Mouse (Mus musculus): ENCODE measurements at regions not wholly inside any gene's neighbourhood (a gene's known extent, or its start where the extent isn't known, plus 50 kb on each side); places are given as distances from the start of the nearest gene placed in this dataset.

DNA sequence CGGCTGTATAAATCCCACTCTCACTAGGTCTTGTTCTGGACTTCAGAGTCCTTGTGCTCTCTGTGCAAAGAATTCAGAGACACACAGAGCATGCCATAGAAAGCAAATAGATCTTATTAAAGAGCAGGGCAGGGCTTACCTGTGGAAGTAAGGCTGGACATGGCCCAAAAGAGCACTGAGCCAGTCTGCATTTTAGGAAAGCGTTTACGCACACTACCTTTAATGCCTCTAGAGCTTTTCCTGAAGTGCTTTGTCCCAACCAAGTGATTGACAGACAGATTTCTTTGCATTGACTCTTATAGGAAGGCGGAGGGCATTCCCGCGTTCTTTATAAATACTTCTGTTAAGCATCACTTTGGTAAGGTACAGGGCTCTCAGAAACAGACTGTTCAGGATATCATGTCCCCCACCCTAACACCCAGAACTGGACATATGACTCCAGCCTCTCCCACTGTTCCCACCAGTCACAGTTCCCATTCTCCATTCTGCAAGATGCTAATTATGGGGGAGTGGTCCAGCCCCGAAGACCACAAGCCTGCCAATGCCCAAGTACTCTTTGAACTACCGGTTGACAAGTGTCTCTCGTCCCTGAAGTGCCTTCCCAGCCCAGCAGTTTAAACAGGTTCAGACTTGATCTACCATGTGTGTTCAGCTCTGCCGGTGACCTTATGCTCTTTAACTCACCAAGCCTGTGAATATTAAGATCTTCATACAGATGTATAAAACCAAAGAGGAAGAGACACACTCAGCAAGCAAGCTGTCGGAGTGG lies 369.7 kb downstream of the Etnk1 start:
- DNase-seq (ENCODE audit: low spot score), result no peak

DNA sequence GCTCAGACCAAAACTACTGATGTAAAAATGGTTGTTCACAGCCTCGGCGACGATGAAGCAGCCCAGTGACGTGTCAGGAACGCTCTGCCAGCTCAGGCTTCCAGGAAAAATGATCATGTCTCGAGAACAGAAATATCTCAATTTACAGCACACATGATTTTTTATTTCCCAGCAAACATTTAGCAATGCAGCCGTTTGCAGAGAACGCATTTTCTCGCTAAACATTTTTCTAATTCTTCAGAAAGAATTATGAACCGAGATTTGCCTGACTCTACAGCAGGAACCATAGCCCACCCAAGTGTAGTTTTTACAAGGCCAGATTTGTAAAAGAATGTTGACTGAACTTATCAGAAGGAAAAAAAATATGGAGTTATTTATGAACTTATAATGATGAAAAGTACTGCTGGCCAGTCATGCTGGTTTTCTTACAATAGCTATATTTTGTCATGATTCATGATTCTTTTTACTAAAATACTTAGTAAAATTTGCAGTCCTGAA lies 380.4 kb downstream of the Etnk1 start:
- no peak for DNase-seq (ENCODE audit: low spot score)

DNA sequence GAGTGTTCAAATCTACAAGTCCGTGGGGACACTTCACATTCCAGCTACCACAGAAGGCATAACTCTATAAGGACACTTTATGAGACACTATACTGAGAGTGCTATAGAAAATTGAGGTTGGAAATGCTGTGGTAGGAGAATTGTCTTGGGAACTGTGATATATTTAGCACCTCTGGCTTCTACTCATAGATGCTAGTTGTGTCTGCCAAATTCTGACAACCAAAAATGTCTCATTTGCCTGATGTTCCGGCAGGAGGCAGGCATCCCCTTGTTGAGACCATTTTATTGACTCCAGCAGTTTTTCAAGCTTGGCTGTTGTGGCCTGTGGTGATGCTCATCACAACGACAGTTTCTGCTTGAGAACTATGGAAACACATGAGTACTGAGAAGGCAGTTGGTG lies 387.9 kb downstream of the Etnk1 start:
- no peak for DNase-seq (ENCODE audit: low spot score)

- no peak for DNase-seq (ENCODE audit: low spot score)
Measured at GRCm38 (mm10) chr6:143558046-143558884, 391.2 kb downstream of the Etnk1 start.

DNA sequence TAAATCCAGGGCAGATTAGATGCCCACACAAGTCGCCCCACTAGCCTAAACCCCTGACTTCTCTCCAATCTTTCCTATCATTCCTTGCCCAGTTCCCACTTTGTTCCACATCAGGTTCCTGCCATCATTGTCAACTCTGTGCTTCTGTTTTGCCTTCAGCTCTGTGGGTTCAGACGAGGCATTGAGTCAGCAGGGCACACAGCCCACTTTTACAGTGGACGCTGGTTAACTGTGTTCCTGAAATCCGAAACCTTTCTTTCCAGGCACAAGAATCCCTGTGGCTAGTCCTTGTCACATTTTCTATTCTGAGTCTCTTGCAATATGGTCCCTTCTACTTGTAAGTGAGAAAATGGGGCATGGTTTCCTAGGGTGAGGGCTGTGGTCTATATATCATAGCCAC lies 392.3 kb downstream of the Etnk1 start:
- DNase-seq (ENCODE audit: low spot score), result no peak

GRCm38 (mm10) chr6:143561316-143562088 lies 394.5 kb downstream of the Etnk1 start:
- no peak for DNase-seq (ENCODE audit: low spot score)

DNA sequence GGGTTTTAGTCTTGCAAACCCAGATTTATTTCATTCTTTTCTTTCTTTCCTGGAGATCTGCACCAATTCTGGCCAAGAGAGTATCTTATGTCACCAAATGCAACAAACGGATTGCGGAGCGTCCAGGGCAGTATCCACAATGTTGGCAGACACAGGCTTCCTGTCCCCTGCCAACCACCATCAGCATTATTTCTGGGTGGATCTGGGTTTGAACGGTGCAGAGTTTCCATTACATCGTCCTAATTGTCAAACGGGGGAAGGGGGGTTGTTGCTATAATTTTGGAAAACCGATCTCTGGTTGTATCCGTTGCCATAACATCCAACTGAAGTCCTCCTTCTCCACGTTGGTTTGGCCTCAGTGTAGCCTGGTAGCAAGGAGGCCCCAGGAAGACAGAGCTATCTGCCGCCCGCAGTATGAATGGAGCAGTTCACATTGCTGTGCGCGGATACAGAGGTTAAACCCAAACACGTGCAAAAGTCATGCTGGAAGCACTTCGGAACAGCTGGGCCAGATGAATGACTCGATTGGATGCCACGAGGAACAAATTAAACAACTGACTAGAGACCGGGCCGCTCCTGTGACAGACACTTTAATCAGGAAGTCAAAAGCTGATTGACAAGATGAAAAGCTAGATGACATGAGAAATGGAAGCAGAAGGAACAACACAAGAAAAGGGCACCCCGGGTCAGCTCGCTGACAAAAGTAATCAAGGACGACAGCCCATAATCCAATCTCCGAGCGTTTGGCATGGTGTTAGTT lies 404.5 kb downstream of the Etnk1 start:
- DNase-seq (ENCODE audit: low spot score), result no peak

GRCm38 (mm10) chr6:143579223-143579622 lies 412.2 kb downstream of the Etnk1 start:
- DNase-seq (ENCODE audit: low spot score), result no peak

DNA sequence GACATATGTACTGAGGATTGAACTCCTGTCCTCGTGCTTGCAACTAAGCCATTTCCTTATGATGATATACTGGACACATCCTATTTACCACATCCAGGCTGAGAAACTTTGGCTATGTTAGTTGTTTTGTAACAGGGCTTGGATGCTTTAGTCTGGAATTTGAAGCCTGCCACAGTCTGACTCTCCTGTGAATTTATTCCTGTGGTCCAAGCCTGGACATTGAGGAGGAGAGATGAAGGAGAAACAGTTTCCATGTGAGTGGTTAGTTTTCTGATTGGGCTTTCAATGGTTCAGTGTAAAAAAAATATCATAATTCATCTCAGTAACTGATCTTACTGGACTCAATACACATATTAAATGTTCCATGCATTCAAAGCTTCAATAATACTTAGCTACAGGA lies 422.6 kb downstream of the Etnk1 start:
- DNase-seq (ENCODE audit: low spot score), result no peak

DNA sequence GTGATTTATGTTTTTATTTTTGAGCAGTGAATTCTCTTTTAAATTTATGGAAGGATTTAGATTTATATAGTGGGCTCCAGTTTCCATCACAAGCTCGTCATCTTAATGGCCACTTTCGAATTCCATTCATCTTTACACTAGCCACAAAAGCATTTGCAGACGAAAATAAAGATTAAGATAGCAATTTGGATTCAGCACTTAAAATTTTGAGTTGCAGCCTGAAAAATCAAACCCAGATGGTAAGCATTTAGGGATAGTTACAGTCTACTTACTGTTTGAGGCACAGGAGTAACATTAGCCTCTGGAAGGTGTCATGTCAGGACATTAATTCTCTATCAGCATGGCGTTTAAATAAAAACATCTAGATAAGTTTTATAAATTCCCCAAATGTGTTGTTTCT lies 423.2 kb downstream of the Etnk1 start:
- DNase-seq (ENCODE audit: low spot score), result no peak

DNA sequence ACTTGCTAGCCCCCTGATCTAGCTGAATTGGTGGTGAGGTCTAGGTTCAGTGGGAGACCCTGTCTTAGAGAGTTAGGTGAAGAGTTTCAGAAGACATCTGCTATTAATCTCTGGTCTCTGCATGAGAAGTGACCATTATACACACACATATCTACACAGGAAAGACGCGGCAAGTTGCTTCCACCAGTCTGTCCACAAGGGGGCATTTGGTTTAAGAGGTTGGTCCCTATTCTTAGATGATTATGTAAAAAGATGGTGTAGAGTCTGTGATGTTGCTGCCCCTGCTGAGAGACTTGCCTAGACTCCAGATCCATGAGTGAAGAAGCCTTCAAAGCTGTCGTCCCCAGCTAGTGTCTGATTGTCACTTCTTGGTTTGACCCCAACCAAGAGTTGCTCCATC lies 425.5 kb downstream of the Etnk1 start:
- no peak for DNase-seq (ENCODE audit: low spot score)

GRCm38 (mm10) chr6:143595486-143595885 lies 428.5 kb downstream of the Etnk1 start:
- no peak for DNase-seq (ENCODE audit: low spot score)

- DNase-seq (ENCODE audit: low spot score), result no peak
Measured at GRCm38 (mm10) chr6:143597414-143597813, 430.4 kb downstream of the Etnk1 start.

DNA sequence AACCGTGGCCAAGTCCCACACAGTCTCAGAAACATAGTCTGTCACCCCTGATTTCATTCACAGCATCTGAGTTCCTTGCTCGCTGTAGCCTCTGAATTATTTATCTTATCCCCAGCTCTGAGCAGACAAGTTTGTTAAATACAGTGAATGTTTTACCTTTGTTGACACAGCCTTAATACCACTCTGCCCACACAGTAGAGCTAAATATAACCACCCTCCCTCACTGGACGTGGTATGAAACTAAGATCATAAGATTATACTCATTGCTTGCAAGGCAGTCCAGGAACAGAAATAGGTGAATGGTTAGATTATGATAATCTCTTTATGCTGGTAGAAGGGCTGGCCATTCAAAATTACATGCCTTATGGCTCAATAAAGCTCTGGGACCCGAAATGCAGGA lies 431.9 kb downstream of the Etnk1 start:
- no peak for DNase-seq (ENCODE audit: low spot score)

DNA sequence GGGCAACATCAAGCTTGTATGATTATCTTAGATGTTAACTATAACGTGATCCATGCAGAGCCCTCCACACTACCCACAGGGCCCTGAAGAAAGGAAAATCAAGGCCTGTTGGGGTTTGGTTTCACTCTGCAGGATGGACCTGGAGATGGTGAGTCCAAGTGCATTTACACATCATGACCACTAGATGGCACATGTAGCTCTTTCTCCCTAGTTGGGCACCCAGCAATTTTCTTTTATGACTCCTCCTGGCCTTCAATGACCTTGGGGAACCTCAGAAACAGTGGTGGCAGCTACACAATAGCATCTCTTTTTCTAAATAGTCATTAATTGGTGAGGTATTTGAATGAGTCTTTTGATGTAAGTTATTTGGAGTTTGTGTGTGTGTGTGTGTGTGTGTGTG lies 442.1 kb downstream of the Etnk1 start:
- no peak for DNase-seq (ENCODE audit: low spot score)

DNA sequence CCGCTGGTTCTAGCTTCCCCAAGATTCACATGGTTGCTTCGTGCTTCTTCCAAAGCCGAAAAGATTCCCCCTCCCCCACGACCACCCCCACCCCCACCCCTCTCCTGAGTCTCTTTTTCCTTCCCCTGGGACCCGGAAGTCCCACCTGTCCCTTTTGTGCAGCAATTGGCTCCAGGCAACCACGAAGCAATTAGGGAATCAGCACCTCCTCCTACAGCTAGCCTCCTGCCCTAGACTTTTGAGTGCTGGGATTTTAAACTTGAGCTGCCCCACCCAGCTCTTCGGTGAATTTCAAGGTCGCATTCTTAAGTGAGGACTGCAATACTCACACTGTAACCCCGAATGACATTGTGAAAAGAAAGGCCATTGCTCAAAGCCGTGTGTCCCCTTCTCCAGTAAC lies 445.9 kb downstream of the Etnk1 start:
- DNase-seq (ENCODE audit: low spot score), result no peak

DNA sequence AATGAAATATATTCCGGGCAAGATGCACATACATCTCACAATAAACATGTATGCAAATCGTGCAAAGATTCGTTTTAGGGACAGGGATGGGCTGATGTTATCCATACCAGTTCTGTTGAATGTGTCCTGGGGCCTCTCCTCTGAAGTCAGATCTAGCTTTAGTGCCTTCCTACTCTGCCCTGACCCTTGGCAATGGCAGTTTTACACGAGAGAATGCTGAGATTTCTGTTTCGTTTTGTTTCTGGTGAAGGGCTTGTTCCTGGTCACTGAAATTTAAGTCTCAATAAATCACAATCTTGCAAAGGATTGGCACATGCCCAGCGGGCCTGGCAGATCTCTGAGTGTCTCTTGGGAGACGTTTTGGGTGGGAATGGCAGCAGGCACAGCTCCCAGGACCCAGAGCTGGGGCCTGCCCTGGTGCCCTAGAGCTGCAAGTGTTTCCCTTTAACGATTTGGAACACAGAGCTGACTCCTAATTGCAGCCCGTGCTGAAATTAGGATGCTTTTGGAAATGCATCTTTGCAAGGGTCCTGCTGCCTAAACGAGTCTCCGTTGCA lies 447.5 kb downstream of the Etnk1 start:
- DNase-seq (ENCODE audit: low spot score), result no peak

DNA sequence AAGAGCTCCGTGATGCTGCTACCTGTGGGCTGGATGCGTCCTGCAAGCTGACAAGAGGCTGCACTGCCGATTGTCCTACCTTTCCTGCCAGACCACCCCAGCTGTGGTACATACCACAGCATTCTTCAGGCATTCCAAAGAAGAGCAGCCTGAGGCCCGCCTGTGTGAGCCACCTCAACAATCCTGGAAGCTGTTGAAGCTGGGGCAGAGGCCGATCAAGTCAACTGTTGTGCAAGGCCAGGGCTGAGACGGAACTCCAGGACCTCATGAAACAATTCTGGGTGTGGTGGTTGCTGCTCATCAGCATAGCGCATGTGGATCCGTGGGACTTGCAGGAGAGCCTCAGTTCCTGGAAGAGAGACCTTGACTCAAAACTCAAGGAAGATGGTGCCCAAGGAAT lies 448.3 kb downstream of the Etnk1 start:
- no peak for DNase-seq (ENCODE audit: low spot score)

GRCm38 (mm10) chr6:143616386-143616785 lies 449.4 kb downstream of the Etnk1 start:
- DNase-seq (ENCODE audit: low spot score), result no peak

DNA sequence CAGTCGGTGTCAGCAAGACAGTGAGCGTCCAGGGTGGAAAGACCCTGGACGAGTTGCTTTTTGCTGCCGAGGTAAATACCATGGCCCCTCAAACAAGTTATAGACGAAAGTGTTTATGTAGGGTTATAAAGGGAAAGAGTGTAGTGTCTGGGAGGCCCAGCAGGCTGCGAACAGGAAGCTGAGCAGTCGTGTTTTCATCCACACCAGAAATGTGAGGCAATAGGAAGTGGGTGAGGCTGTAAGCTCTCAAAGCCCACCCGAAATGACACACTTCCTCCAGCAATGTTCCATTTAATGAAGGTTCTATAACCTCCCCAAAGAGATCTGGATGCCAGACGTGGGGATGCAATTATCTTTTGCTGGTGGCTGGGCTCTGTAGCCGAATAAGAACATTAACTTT lies 451.5 kb downstream of the Etnk1 start:
- DNase-seq (ENCODE audit: low spot score), result no peak

- no peak for DNase-seq (ENCODE audit: low spot score)
Measured at GRCm38 (mm10) chr6:143620583-143620982, 453.6 kb downstream of the Etnk1 start.

All from ovary, postnatal 14 days (tissue).